Mouse (Mus musculus) heart, embryonic 10.5 days (tissue): ENCODE measurements at regions not wholly inside any gene's neighbourhood (a gene's known extent, or its start where the extent isn't known, plus 50 kb on each side); places are given as distances from the start of the nearest gene placed in this dataset.

Experiments used
- DNase-seq: peaks from one replicate; pipeline ENCODE4 v3.0.0-alpha.2; 2017; ENCODE audit warnings: low spot score
- H3K27ac ChIP-seq: fragments of 300-500 bp; sonication (generic); 2 replicates; pipeline ENCODE4 v1.5.1; 2016; ENCODE audit warnings: mild to moderate bottlenecking
- H3K27me3 ChIP-seq: fragments of 300-500 bp; sonication (generic); 2 replicates; pipeline ENCODE4 v1.6.1; 2016; ENCODE audit warnings: mild to moderate bottlenecking; ENCODE audit not compliant: poor library complexity, insufficient read depth, severe bottlenecking
- H3K36me3 ChIP-seq: fragments of 300-500 bp; sonication (generic); 2 replicates; pipeline ENCODE4 v1.6.1; 2016; ENCODE audit warnings: mild to moderate bottlenecking, moderate library complexity
- H3K4me1 ChIP-seq: fragments of 300-500 bp; sonication (generic); 2 replicates; pipeline ENCODE4 v1.6.1; 2016; ENCODE audit warnings: mild to moderate bottlenecking
- H3K4me3 ChIP-seq: fragments of 300-500 bp; sonication (generic); 2 replicates; pipeline ENCODE4 v1.5.1; 2016; ENCODE audit warnings: mild to moderate bottlenecking, moderate library complexity
- H3K9me3 ChIP-seq: fragments of 300-500 bp; sonication (generic); 2 replicates; pipeline ENCODE4 v1.6.1; 2016; ENCODE audit warnings: mild to moderate bottlenecking, moderate library complexity
- WGBS: fragments of 180-500 bp; shearing (Covaris S2); methylation state at CpG from one replicate; pipeline ENCODE4 v1.1.7; 2016; 5-methylcytosine and 5-hydroxymethylcytosine counted together

- no peak overlapping the region for H3K4me3 ChIP-seq
- H3K9me3 ChIP-seq = no peaks in the 10 kb centered on the region
- H3K4me1 ChIP-seq = no peaks in the 10 kb centered on the region
- 50% methylated on average over 9 of the region's 9 CpGs for WGBS
- H3K27me3 ChIP-seq = no peaks in the 10 kb centered on the region
- H3K27ac ChIP-seq = no peak overlapping the region
- DNase-seq = peak; percentile 76
- H3K36me3 ChIP-seq = no peaks in the 10 kb centered on the region
Observed at GRCm38 (mm10) chr15:71243539-71243938, 2590.8 kb upstream of the Gm6569 start.

DNA sequence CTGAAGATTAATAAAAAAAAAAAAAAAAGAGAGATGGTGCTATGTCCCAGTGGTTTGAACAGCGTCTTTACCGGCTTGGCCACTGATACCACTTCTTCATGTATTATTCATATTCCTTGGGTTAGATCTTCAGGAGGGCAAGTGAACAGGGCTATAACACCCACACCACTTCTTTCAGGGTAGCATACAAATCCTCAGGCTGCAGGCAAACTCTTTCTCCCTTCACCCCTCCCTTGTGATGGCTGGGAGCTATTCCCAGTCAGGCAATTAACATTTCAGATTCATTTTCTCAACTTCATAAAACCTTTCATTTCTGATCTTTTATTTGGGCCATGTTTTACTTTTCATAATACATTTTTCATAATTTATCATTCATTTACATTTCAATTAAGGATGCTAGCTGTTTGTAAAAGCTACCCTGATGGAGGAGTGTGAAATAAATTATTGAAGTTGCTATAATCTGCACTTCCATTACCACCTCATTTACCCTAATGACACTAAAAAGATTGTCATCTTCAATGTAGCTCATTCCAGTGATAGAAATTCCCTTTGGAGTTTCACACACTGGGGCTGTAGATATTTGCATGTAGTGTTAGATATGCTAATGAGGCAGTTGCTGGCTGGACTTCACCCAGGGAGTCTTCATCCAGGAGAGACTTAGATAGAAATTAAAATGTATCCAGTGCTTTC, 2558.3 kb upstream of the Gm6569 start:
- no peak overlapping the region for H3K27ac ChIP-seq
- H3K4me1 ChIP-seq = no peaks in the 10 kb centered on the region
- H3K27me3 ChIP-seq = no peaks in the 10 kb centered on the region
- no peak for DNase-seq
- 89% methylated on average over 2 of the region's 2 CpGs for WGBS
- no peaks in the 10 kb centered on the region for H3K9me3 ChIP-seq
- H3K4me3 ChIP-seq = no peak overlapping the region
- H3K36me3 ChIP-seq = no peaks in the 10 kb centered on the region

DNA sequence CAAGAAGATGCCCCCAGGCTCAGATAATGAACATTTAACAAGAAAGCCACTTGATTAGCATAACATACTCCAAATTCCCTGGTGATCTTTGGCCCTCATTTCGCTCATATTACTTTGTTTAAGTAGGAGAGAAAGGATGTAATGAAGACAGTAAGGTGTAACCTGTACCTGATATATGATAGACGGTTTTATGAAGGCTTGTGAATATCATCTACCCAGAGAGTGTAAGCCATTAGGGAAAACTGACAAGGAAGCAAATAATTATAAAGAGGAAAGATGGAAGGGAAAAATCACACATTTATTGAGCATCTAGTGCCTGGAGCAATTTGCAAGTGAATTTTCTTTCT, 2557.8 kb upstream of the Gm6569 start:
- Histone ChIP-seq H3K27ac (no peak overlapping the region), H3K4me3 (no peak overlapping the region), H3K36me3 (no peaks in the 10 kb centered on the region), H3K9me3 (no peaks in the 10 kb centered on the region), H3K27me3 (no peaks in the 10 kb centered on the region), H3K4me1 (no peaks in the 10 kb centered on the region)
- DNase-seq = no peak
- 69% methylated on average over 2 of the region's 2 CpGs for WGBS

- Histone ChIP-seq H3K27ac (no peak overlapping the region), H3K36me3 (no peaks in the 10 kb centered on the region), H3K27me3 (no peaks in the 10 kb centered on the region), H3K4me1 (no peaks in the 10 kb centered on the region), H3K4me3 (no peak overlapping the region), H3K9me3 (no peaks in the 10 kb centered on the region)
- DNase-seq = no peak
- 78% methylated on average over 2 of the region's 2 CpGs for WGBS
Observed at GRCm38 (mm10) chr15:71277388-71277787, 2557.0 kb upstream of the Gm6569 start.

GRCm38 (mm10) chr15:71283775-71284174, 2550.6 kb upstream of the Gm6569 start:
- no peaks in the 10 kb centered on the region for H3K36me3 ChIP-seq
- WGBS = 84% methylated on average over 3 of the region's 3 CpGs
- H3K27me3 ChIP-seq = no peaks in the 10 kb centered on the region

DNA sequence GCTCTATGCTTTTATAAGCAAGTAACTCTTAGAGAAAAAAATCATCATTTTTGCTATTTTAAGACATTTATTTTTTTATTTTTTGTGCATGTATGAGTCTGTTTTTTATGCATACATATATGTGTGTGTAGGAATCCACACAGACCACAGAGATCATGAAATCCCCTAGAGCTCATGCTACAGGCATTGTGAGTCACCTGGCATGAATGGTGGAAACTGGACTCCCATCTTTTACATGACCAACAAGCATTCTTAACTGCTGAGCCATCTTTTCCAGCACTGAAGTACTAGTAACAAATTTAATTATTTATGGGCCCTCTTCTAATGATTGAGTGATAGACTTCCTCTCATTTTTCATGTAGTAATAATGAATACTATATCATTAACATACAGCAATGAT, 2531.8 kb upstream of the Gm6569 start:
- no peaks in the 10 kb centered on the region for H3K9me3 ChIP-seq
- no peaks in the 10 kb centered on the region for H3K4me1 ChIP-seq
- no peaks in the 10 kb centered on the region for H3K36me3 ChIP-seq
- no peaks in the 10 kb centered on the region for H3K27me3 ChIP-seq
- no peak overlapping the region for H3K27ac ChIP-seq
- no peak overlapping the region for H3K4me3 ChIP-seq
- DNase-seq = no peak

More at GRCm38 (mm10) chr15:71283775-71284174, 2550.6 kb upstream of the Gm6569 start:
- Histone ChIP-seq H3K9me3 (no peaks in the 10 kb centered on the region), H3K4me1 (no peaks in the 10 kb centered on the region), H3K27ac (no peak overlapping the region), H3K4me3 (no peak overlapping the region)
- no peak for DNase-seq

GRCm38 (mm10) chr15:71310230-71310629, 2524.1 kb upstream of the Gm6569 start:
- H3K4me1 ChIP-seq = no peaks in the 10 kb centered on the region
- no peaks in the 10 kb centered on the region for H3K27me3 ChIP-seq
- DNase-seq = no peak
- no peaks in the 10 kb centered on the region for H3K9me3 ChIP-seq
- no peak overlapping the region for H3K4me3 ChIP-seq
- no peaks in the 10 kb centered on the region for H3K36me3 ChIP-seq
- 61% methylated on average over 3 of the region's 3 CpGs for WGBS
- no peak overlapping the region for H3K27ac ChIP-seq

- no peaks in the 10 kb centered on the region for H3K27me3 ChIP-seq
- no peaks in the 10 kb centered on the region for H3K9me3 ChIP-seq
- no peak overlapping the region for H3K27ac ChIP-seq
- DNase-seq = no peak
- WGBS = 82% methylated on average over 3 of the region's 3 CpGs
- H3K4me1 ChIP-seq = no peaks in the 10 kb centered on the region
- H3K36me3 ChIP-seq = no peaks in the 10 kb centered on the region
- H3K4me3 ChIP-seq = no peak overlapping the region
Observed at GRCm38 (mm10) chr15:71326596-71326995, 2507.8 kb upstream of the Gm6569 start.

DNA sequence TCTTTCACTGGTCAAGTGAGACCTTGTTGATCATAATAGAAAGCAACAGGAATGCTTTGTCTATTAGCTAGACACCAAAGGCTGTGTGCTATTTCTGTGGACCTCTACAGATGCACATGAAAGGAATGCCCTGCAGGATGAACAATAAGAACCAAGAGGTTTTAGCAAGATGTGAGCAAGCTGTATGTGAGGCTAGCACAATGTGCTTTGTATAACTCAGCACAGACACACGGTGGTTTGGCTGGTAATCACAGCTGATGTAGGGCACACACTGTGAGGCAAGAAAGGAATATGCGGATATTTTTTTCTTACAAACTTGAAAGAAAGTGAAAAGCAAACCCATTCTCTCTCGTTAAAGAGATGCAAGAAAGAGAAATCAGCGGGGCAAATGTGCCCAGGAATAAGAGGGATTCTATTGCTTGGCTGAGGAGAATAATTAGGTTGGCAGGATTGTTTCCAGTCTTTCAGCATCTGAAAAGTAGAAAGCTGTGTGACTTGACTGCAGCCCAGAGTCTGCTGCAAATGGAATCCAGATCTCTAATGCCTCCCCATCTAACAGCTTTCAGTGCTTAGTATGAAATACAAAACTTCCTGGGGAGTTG, 2476.1 kb upstream of the Gm6569 start:
- Histone ChIP-seq H3K36me3 (no peaks in the 10 kb centered on the region), H3K4me3 (no peak overlapping the region), H3K27me3 (no peaks in the 10 kb centered on the region), H3K4me1 (no peaks in the 10 kb centered on the region), H3K9me3 (no peaks in the 10 kb centered on the region), H3K27ac (no peak overlapping the region)
- DNase-seq = no peak
- WGBS = 58% methylated on average over 4 of the region's 4 CpGs

GRCm38 (mm10) chr15:71375775-71376174, 2458.6 kb upstream of the Gm6569 start:
- Histone ChIP-seq H3K4me1 (no peaks in the 10 kb centered on the region), H3K4me3 (no peak overlapping the region), H3K27me3 (no peaks in the 10 kb centered on the region), H3K36me3 (no peaks in the 10 kb centered on the region), H3K9me3 (no peaks in the 10 kb centered on the region), H3K27ac (no peak overlapping the region)
- no peak for DNase-seq
- 28% methylated on average over 3 of the region's 3 CpGs for WGBS
